Mouse (Mus musculus) splenic B cell, adult 2 months (primary cell): Measurements from ENCODE around the gene Slc30a10.

Experiments
- DNase-seq: peaks from one replicate; pipeline ENCODE4 v3.0.0-alpha.2; 2011; ENCODE audit warnings: low read depth, low spot score
- H3K27me3 ChIP-seq: 2 replicates; pipeline ENCODE4 v1.6.1; 2012; ENCODE audit warnings: mild to moderate bottlenecking, low read length, moderate library complexity, mixed read lengths; ENCODE audit not compliant: control insufficient read depth, poor library complexity, insufficient read depth, severe bottlenecking
- H3K36me3 ChIP-seq: 2 replicates; pipeline ENCODE4 v1.6.1; 2012; ENCODE audit warnings: mild to moderate bottlenecking, low read length, moderate library complexity, mixed read lengths; ENCODE audit not compliant: control insufficient read depth, poor library complexity, insufficient read depth, severe bottlenecking

Gene Slc30a10

GRCm38 (mm10) chr1:185483356-185484057 lies 28.9 kb downstream of the Slc30a10 start:
- H3K27me3 ChIP-seq, result no peaks in the 10 kb centered on the region; the same call in 1 of the 2 replicates
- DNase-seq, result no peak
- no peaks in the 10 kb centered on the region for H3K36me3 ChIP-seq

GRCm38 (mm10) chr1:185484281-185484680 lies 29.6 kb downstream of the Slc30a10 start:
- Histone ChIP-seq H3K27me3 (no peaks in the 10 kb centered on the region; the same call in 1 of the 2 replicates), H3K36me3 (no peaks in the 10 kb centered on the region)
- no peak for DNase-seq

GRCm38 (mm10) chr1:185489893-185490292 lies 35.2 kb downstream of the Slc30a10 start:
- no peak for DNase-seq
- H3K27me3 ChIP-seq, result no peaks in the 10 kb centered on the region
- no peaks in the 10 kb centered on the region for H3K36me3 ChIP-seq

- DNase-seq, result no peak
These were observed 36.0 kb downstream of the Slc30a10 start for GRCm38 (mm10) chr1:185490603-185491002.

GRCm38 (mm10) chr1:185493439-185494034 lies 38.9 kb downstream of the Slc30a10 start:
- DNase-seq, result no peak
- Histone ChIP-seq H3K27me3 (no peaks in the 10 kb centered on the region), H3K36me3 (no peaks in the 10 kb centered on the region)

More at GRCm38 (mm10) chr1:185490603-185491002, 36.0 kb downstream of the Slc30a10 start:
- no peaks in the 10 kb centered on the region for H3K27me3 ChIP-seq
- H3K36me3 ChIP-seq, result no peaks in the 10 kb centered on the region

DNA sequence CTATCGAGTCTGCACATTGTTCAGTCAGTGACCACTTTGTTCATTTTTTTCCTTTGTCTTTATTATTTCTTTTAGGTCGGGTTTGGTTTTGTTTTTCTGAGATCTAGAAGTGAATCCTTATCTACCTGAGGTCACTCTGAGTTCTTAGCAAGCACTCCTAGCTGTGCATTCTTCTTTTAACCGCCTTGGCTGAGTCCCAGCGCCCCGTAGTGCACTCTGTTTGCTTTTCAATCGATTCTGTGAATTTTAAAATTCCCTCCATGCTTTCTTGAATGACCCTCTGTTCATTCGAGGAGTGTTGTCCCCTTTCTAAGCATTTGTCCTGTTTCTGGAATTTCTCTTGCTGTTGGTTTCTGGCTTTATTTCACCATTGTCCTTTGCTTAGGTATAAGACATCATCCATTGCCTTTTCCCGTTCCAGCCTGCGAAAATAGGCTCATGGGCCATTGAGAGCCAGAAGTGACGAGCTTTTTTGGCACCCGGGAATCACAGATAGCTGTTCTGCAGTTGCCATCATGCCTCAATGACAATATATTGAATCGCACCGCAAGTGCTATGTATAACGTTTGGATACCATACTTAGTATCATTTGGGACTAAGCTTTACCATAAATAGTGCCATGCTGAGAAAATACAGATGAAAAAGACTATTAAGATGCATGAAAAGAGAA lies 42.3 kb downstream of the Slc30a10 start:
- no peaks in the 10 kb centered on the region for H3K27me3 ChIP-seq
- DNase-seq, result no peak

DNA sequence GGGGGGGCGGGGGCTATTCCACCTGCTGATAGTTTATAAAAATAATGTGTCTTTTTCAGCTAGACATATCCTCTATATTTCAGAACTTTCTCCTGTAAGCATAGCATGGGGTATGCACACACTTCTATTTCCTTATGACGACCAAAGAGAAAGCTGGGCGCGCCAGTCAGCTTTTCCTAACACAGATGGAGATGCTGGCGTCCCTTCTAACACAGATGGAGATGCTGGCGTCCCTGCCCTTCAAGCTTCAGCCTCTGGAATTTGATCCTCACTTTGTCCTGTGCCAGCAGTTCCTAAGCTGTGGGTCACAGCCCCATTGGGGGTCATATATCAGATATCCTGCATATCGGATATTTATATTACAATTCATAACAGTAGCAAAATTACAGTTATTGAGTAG lies 46.0 kb downstream of the Slc30a10 start:
- H3K27me3 ChIP-seq, result no peaks in the 10 kb centered on the region
- no peaks in the 10 kb centered on the region for H3K36me3 ChIP-seq
- no peak for DNase-seq

More for the DNA sequence above, 42.3 kb downstream of the Slc30a10 start:
- H3K36me3 ChIP-seq, result no peaks in the 10 kb centered on the region

DNA sequence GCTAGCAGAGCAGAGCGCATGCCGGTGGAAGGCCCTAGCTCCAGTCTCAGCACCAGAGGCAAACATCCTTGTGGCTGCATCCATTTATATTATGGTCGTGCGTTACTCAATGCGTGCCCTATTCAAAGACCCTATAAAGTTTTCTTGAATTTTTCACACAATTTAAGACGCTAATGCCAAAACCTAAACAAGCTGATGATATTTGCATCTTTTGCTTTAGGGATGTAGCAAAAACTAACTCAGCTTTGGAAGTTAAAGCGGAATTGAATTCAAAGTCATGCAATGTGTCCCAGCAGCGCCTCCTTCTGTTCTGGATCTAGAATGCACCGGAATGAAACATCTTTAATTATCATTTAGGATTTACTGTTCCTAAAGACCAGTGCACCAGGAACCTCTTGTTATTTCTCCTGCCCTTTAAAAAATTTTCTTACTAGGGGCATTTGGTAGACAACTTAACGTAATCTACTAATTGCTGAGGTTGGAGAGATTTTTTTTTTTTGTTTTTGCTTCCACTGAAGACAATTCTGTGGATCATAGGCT lies 47.2 kb downstream of the Slc30a10 start:
- no peaks in the 10 kb centered on the region for H3K27me3 ChIP-seq
- no peak for DNase-seq
- no peaks in the 10 kb centered on the region for H3K36me3 ChIP-seq

GRCm38 (mm10) chr1:185502550-185502949 lies 47.9 kb downstream of the Slc30a10 start:
- H3K36me3 ChIP-seq, result no peaks in the 10 kb centered on the region
- no peak for DNase-seq
- no peaks in the 10 kb centered on the region; the same call in 1 of the 2 replicates for H3K27me3 ChIP-seq

- Histone ChIP-seq H3K36me3 (no peaks in the 10 kb centered on the region), H3K27me3 (no peaks in the 10 kb centered on the region; the same call in 1 of the 2 replicates)
- DNase-seq, result no peak
These were observed 54.4 kb downstream of the Slc30a10 start for GRCm38 (mm10) chr1:185509042-185509441.

DNA sequence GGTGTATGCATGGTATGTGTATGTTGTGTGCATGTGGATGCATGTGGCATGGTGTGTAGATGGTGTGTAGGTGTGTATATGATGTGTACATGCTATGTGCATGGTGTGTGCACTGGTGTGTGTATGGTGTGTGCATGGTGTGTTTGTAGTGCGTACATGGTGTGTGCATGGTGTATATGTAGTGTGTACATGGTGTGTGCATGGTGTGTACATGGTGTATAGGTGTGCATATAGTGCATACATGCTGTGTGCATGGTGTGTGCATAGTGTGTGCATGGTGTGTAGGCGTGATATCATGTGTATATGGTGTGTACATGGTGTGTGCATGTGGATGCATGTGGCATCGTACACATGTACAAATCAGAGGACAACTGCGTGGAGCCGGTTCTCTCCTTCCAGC lies 56.7 kb downstream of the Slc30a10 start:
- no peak for DNase-seq
- Histone ChIP-seq H3K27me3 (no peaks in the 10 kb centered on the region; the same call in 1 of the 2 replicates), H3K36me3 (no peaks in the 10 kb centered on the region)

DNA sequence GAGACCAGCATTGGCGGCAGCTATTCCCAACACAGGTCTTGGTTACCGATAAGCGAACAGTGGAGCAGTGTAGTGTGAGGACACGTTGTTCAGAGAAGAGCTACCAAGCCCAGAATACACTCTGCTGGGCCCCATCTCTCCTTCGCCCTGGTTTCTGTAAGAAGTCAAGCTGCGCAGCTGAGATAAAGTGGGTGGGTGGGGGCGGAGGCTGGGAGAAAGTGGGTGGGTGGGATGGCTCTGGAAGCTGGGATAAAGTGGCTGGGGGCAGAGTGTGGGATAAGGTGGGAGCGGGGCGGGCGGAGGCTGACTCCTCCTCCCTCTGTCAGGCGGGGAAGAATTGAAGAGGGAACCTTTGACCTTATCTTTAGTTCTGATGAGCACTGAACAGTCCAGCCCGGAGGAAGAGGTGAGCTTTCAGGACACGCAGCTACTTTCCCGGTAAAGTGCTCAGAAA lies 60.9 kb downstream of the Slc30a10 start:
- H3K36me3 ChIP-seq, result no peaks in the 10 kb centered on the region
- no peaks in the 10 kb centered on the region for H3K27me3 ChIP-seq
- no peak for DNase-seq

GRCm38 (mm10) chr1:185516041-185516440 lies 61.4 kb downstream of the Slc30a10 start:
- no peaks in the 10 kb centered on the region for H3K36me3 ChIP-seq
- no peak for DNase-seq
- no peaks in the 10 kb centered on the region for H3K27me3 ChIP-seq

DNA sequence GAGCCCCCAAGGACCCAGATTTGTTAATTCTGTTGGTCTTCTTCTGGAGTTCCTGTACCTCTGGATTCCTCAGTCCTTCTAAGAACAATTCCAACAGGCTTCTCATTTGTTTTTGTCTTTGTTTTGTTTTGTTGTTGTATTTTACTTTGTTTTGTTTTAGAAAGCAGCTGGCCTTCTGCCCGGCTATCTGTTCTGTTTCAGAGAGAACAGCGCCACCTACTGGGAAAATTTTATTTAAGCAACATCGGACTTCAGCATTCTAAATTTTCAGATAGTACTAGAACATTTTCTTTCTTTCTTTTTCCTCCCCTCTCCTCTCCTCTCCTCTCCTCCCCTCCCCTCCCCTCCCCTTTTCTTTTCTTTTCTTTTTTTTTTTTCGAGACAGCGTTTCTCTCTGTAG lies 62.9 kb downstream of the Slc30a10 start:
- no peak for DNase-seq
- no peaks in the 10 kb centered on the region for H3K36me3 ChIP-seq
- H3K27me3 ChIP-seq, result no peaks in the 10 kb centered on the region
